Mouse (Mus musculus): ENCODE results near the gene Tpst2. TPM values are rescaled to one million over a fixed set of nuclear protein-coding genes. Genes with fewer than 3 reads are reported as not detected.

Gene Tpst2
- polyA plus RNA-seq, 1 experiment = 1.5 TPM

DNA sequence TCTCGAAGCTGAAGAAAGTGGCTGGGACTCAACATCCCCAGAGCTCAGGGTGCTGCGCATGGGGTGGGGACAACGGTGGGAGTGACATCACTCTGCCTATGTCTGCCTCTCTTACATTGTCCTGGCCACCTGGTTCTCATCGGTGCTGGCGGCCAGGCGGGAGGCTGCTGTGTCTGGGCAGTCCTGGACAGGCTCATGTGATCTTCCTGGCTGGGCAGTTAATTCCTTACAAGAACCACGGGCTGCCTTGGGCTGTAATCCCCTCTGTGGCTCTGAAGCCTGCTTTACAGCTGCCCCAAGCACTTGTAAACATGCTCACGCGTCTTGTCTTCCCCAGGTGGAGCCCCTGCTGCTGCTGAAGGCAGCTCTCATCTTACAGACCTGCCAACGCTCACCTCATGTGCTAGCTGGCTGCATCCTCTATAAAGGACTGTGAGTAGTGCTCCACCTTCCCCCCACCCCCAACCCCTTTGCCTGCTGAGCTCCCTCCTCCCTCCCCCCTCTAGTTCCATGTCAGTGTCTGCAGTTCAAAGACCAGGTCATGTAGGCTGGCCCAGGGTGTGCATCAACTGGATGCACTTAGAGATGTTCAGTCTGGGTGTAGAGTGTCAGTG lies 87.8 kb downstream of the Tpst2 start:
- Histone ChIP-seq H3K4me1 (ENCODE audit: control insufficient read depth) (peaks cover 28% of the 10 kb centered on the region), H3K36me3 (ENCODE audit: control insufficient read depth) (peaks cover 65% of the 10 kb centered on the region), H3K9me3 (ENCODE audit: control insufficient read depth, low read length) (peaks cover 5% of the 10 kb centered on the region), H3K27me3 (ENCODE audit: control insufficient read depth) (no peaks in the 10 kb centered on the region), H3K4me3 (replicated peaks) (no peak overlapping the region)
- TF ChIP-seq TAL1 (IDR thresholded peaks at IDR 0.05; ENCODE audit: low read length) (no peak), GATA1 (IDR thresholded peaks at IDR 0.05; ENCODE audit: low read length) (no peak)

Other genes starting within 250 kb of the Tpst2 start
- gene Cryba4, start 24.2 kb upstream of the Tpst2 start, polyA plus RNA-seq (2012) = not detected in 2 replicates
- gene Crybb1, start 20.9 kb upstream of the Tpst2 start, polyA plus RNA-seq (2012) = not detected in 2 replicates
- 4.3 and 5.1 TPM in 2 replicates for gene Tfip11, start 49.7 kb downstream of the Tpst2 start, polyA plus RNA-seq (2012)
- 1.0 and 1.9 TPM in 2 replicates for gene Srrd, start 66.3 kb downstream of the Tpst2 start, polyA plus RNA-seq (2012)
- 1.3 and 1.4 TPM in 2 replicates for gene Hps4, start 66.4 kb downstream of the Tpst2 start, polyA plus RNA-seq (2012)
- gene Gm6583, start 79.3 kb downstream of the Tpst2 start, polyA plus RNA-seq (2012) = 0.01 TPM in 1 of 2 replicates, not detected in the other
- not detected in 2 replicates for gene Asphd2, start 118.2 kb downstream of the Tpst2 start, polyA plus RNA-seq (2012)
- gene Gm6588, start 172.7 kb downstream of the Tpst2 start, polyA plus RNA-seq (2012) = not detected in 2 replicates

Data from erythroblast, embryonic 14.5 days (primary cell).